Mouse (Mus musculus): Measurements from ENCODE around the gene Rhbg. TPM values are rescaled to one million over a fixed set of nuclear protein-coding genes. Genes with fewer than 3 reads are reported as not detected.

Gene Rhbg
- polyA plus RNA-seq, 1 experiment from 2014 or later = 0.64 TPM

GRCm38 (mm10) chr3:88213019-88213418 lies 41.5 kb downstream of the Rhbg start:
- Histone ChIP-seq H3K4me1 (no peaks in the 10 kb centered on the region), H3K9ac (no peak overlapping the region), H3K27me3 (peaks cover 98% of the 10 kb centered on the region), H3K4me2 (replicated peaks) (no peak overlapping the region), H3K9me3 (no peaks in the 10 kb centered on the region), H3K27ac (no peak overlapping the region), H3K4me3 (no peak overlapping the region), H3K36me3 (no peaks in the 10 kb centered on the region)
- no peak for ATAC-seq (ENCODE audit: insufficient number of reproducible peaks, insufficient read depth, low FRiP score, low TSS enrichment)
- WGBS = 6% methylated on average over 2 of the region's 2 CpGs

GRCm38 (mm10) chr3:88212356-88212755 lies 42.2 kb downstream of the Rhbg start:
- peaks cover 98% of the 10 kb centered on the region for H3K27me3 ChIP-seq
- H3K36me3 ChIP-seq = no peaks in the 10 kb centered on the region
- no peaks in the 10 kb centered on the region for H3K4me1 ChIP-seq
- H3K4me3 ChIP-seq = no peak overlapping the region
- no peak overlapping the region for H3K9ac ChIP-seq
- 4% methylated on average over 1 of the region's 1 CpGs for WGBS
- no peak for ATAC-seq (ENCODE audit: insufficient number of reproducible peaks, insufficient read depth, low FRiP score, low TSS enrichment)
- H3K4me2 ChIP-seq (replicated peaks) = no peak overlapping the region
- H3K9me3 ChIP-seq = no peaks in the 10 kb centered on the region
- no peak overlapping the region for H3K27ac ChIP-seq

GRCm38 (mm10) chr3:88210918-88211317 lies 43.6 kb downstream of the Rhbg start:
- peaks cover 98% of the 10 kb centered on the region for H3K27me3 ChIP-seq

GRCm38 (mm10) chr3:88210121-88210520 lies 44.4 kb downstream of the Rhbg start:
- no peak overlapping the region for H3K4me2 ChIP-seq (replicated peaks)
- H3K27ac ChIP-seq = no peak overlapping the region
- no peak overlapping the region for H3K9ac ChIP-seq
- peaks cover 98% of the 10 kb centered on the region for H3K27me3 ChIP-seq
- H3K4me3 ChIP-seq = no peak overlapping the region
- no peaks in the 10 kb centered on the region for H3K36me3 ChIP-seq
- no peaks in the 10 kb centered on the region for H3K9me3 ChIP-seq
- 23% methylated on average over 2 of the region's 2 CpGs for WGBS
- 0 out of 2 replicates have a peak, but pooled peaks cover 3% of the 10 kb centered on the region for H3K4me1 ChIP-seq
- ATAC-seq (ENCODE audit: insufficient number of reproducible peaks, insufficient read depth, low FRiP score, low TSS enrichment) = no peak

More at GRCm38 (mm10) chr3:88210918-88211317, 43.6 kb downstream of the Rhbg start:
- 9% methylated on average over 2 of the region's 2 CpGs for WGBS
- Histone ChIP-seq H3K9ac (no peak overlapping the region), H3K27ac (no peak overlapping the region), H3K36me3 (no peaks in the 10 kb centered on the region), H3K4me2 (replicated peaks) (no peak overlapping the region), H3K9me3 (no peaks in the 10 kb centered on the region), H3K4me3 (no peak overlapping the region), H3K4me1 (no peaks in the 10 kb centered on the region)
- no peak for ATAC-seq (ENCODE audit: insufficient number of reproducible peaks, insufficient read depth, low FRiP score, low TSS enrichment)

GRCm38 (mm10) chr3:88209306-88209705 lies 45.2 kb downstream of the Rhbg start:
- peaks cover 98% of the 10 kb centered on the region for H3K27me3 ChIP-seq
- H3K9ac ChIP-seq = no peak overlapping the region
- 0 out of 2 replicates have a peak overlapping the region, but pooled peaks have one; percentile 0 for H3K4me3 ChIP-seq
- H3K9me3 ChIP-seq = no peaks in the 10 kb centered on the region
- H3K4me2 ChIP-seq (replicated peaks) = no peak overlapping the region
- WGBS = 2% methylated on average over 6 of the region's 6 CpGs
- H3K36me3 ChIP-seq = no peaks in the 10 kb centered on the region
- no peak for ATAC-seq (ENCODE audit: insufficient number of reproducible peaks, insufficient read depth, low FRiP score, low TSS enrichment)
- H3K4me1 ChIP-seq = 0 out of 2 replicates have a peak, but pooled peaks cover 3% of the 10 kb centered on the region
- H3K27ac ChIP-seq = no peak overlapping the region

- no peak overlapping the region for H3K9ac ChIP-seq
- no peak overlapping the region for H3K27ac ChIP-seq
- H3K9me3 ChIP-seq = no peaks in the 10 kb centered on the region
- WGBS = 3% methylated on average over 3 of the region's 3 CpGs
- H3K4me2 ChIP-seq (replicated peaks) = no peak overlapping the region
- 0 out of 2 replicates have a peak, but pooled peaks cover 3% of the 10 kb centered on the region for H3K4me1 ChIP-seq
- no peak overlapping the region for H3K4me3 ChIP-seq
- no peaks in the 10 kb centered on the region for H3K36me3 ChIP-seq
- no peak for ATAC-seq (ENCODE audit: insufficient number of reproducible peaks, insufficient read depth, low FRiP score, low TSS enrichment)
- peaks cover 98% of the 10 kb centered on the region for H3K27me3 ChIP-seq
These were observed 46.2 kb downstream of the Rhbg start for GRCm38 (mm10) chr3:88208226-88208720.

- no peak for ATAC-seq (ENCODE audit: insufficient number of reproducible peaks, insufficient read depth, low FRiP score, low TSS enrichment)
- Histone ChIP-seq H3K4me1 (0 out of 2 replicates have a peak, but pooled peaks cover 3% of the 10 kb centered on the region), H3K4me3 (no peak overlapping the region), H3K9ac (no peak overlapping the region), H3K27ac (0 out of 2 replicates have a peak overlapping the region, but pooled peaks have one; percentile 2), H3K9me3 (no peaks in the 10 kb centered on the region), H3K36me3 (no peaks in the 10 kb centered on the region), H3K27me3 (peaks cover 98% of the 10 kb centered on the region), H3K4me2 (replicated peaks) (no peak overlapping the region)
- WGBS = 1% methylated on average over 15 of the region's 15 CpGs
These were observed 46.9 kb downstream of the Rhbg start for GRCm38 (mm10) chr3:88207451-88208100.

GRCm38 (mm10) chr3:88206901-88207371 lies 47.6 kb downstream of the Rhbg start:
- H3K36me3 ChIP-seq = no peaks in the 10 kb centered on the region
- peaks cover 98% of the 10 kb centered on the region for H3K27me3 ChIP-seq
- no peak for ATAC-seq (ENCODE audit: insufficient number of reproducible peaks, insufficient read depth, low FRiP score, low TSS enrichment)
- WGBS = under 1% methylated on average over 14 of the region's 14 CpGs
- 0 out of 2 replicates have a peak, but pooled peaks cover 3% of the 10 kb centered on the region for H3K4me1 ChIP-seq
- H3K9me3 ChIP-seq = no peaks in the 10 kb centered on the region
- no peak overlapping the region for H3K27ac ChIP-seq
- H3K9ac ChIP-seq = no peak overlapping the region
- no peak overlapping the region for H3K4me3 ChIP-seq
- no peak overlapping the region for H3K4me2 ChIP-seq (replicated peaks)

GRCm38 (mm10) chr3:88206500-88206899 lies 48.0 kb downstream of the Rhbg start:
- H3K27me3 ChIP-seq = peaks cover 98% of the 10 kb centered on the region
- H3K36me3 ChIP-seq = no peaks in the 10 kb centered on the region
- ATAC-seq (ENCODE audit: insufficient number of reproducible peaks, insufficient read depth, low FRiP score, low TSS enrichment) = no peak
- no peak overlapping the region for H3K9ac ChIP-seq
- WGBS = 3% methylated on average over 3 of the region's 3 CpGs
- no peak overlapping the region for H3K27ac ChIP-seq
- H3K9me3 ChIP-seq = no peaks in the 10 kb centered on the region
- no peak overlapping the region for H3K4me2 ChIP-seq (replicated peaks)
- H3K4me3 ChIP-seq = no peak overlapping the region
- 0 out of 2 replicates have a peak, but pooled peaks cover 3% of the 10 kb centered on the region for H3K4me1 ChIP-seq

- H3K9ac ChIP-seq = no peak overlapping the region
- no peak overlapping the region for H3K4me2 ChIP-seq (replicated peaks)
- H3K27ac ChIP-seq = no peak overlapping the region
- H3K36me3 ChIP-seq = no peaks in the 10 kb centered on the region
- no peaks in the 10 kb centered on the region for H3K9me3 ChIP-seq
- no peak; the same call in 1 of the 2 replicates for ATAC-seq (ENCODE audit: insufficient number of reproducible peaks, insufficient read depth, low FRiP score, low TSS enrichment)
- 3% methylated on average over 8 of the region's 8 CpGs for WGBS
- peaks cover 98% of the 10 kb centered on the region for H3K27me3 ChIP-seq
- H3K4me1 ChIP-seq = 0 out of 2 replicates have a peak, but pooled peaks cover 4% of the 10 kb centered on the region
- no peak overlapping the region for H3K4me3 ChIP-seq
These were observed 48.7 kb downstream of the Rhbg start for GRCm38 (mm10) chr3:88205563-88206491.

GRCm38 (mm10) chr3:88205176-88205562 lies 49.3 kb downstream of the Rhbg start:
- Histone ChIP-seq H3K27ac (no peak overlapping the region), H3K27me3 (peaks cover 98% of the 10 kb centered on the region), H3K36me3 (no peaks in the 10 kb centered on the region), H3K4me3 (no peak overlapping the region), H3K4me2 (replicated peaks) (no peak overlapping the region), H3K4me1 (0 out of 2 replicates have a peak, but pooled peaks cover 11% of the 10 kb centered on the region), H3K9me3 (no peaks in the 10 kb centered on the region), H3K9ac (no peak overlapping the region)
- ATAC-seq (ENCODE audit: insufficient number of reproducible peaks, insufficient read depth, low FRiP score, low TSS enrichment) = no peak
- 5% methylated on average over 4 of the region's 4 CpGs for WGBS

All from embryonic facial prominence, embryonic 12.5 days (tissue).